Mouse (Mus musculus) left cerebral cortex, postnatal 14 days (tissue): ENCODE results near the gene Rfx1. TPM values are rescaled to one million over a fixed set of nuclear protein-coding genes. Genes with fewer than 3 reads are reported as not detected.

Source experiments
- DNase-seq, 2 experiments: peaks; one replicate each; pipeline ENCODE4 v3.0.0; 2021 to 2022; ENCODE audit warnings: low spot score in 2 of 2, mixed read lengths in 1 of 2
- intact Hi-C: fragments of 180-260 bp; cut with DNase I; formaldehyde crosslinking; loops from one replicate; pipeline ENCODE4 v1.15.1; 2025
- long read RNA-seq, 2 experiments: library from polyadenylated mRNA; stranded (forward); transcript quantifications; one replicate each; pipeline ENCODE4 v2.0.0; 2021
- total RNA-seq, 2 experiments: library from RNA; stranded (reverse); gene quantifications; 2 replicates each; pipeline ENCODE4 v1.2.3; 2021

Gene Rfx1
- 10 to 100 TPM; 18.5 to 21.1 TPM for total RNA-seq
- long read RNA-seq, experiment 1, full-length matches to known transcripts = 2 of 7 reads
- long read RNA-seq, experiment 1, partial matches to known transcripts = 2 of 7 reads
- long read RNA-seq, experiment 1, other reads (novel, unspliced or antisense) = 3 of 7 reads
- long read RNA-seq, experiment 2, full-length matches to known transcripts = 1 of 9 reads
- long read RNA-seq, experiment 2, partial matches to known transcripts = 2 of 9 reads
- long read RNA-seq, experiment 2, other reads (novel, unspliced or antisense) = 6 of 9 reads

DNA sequence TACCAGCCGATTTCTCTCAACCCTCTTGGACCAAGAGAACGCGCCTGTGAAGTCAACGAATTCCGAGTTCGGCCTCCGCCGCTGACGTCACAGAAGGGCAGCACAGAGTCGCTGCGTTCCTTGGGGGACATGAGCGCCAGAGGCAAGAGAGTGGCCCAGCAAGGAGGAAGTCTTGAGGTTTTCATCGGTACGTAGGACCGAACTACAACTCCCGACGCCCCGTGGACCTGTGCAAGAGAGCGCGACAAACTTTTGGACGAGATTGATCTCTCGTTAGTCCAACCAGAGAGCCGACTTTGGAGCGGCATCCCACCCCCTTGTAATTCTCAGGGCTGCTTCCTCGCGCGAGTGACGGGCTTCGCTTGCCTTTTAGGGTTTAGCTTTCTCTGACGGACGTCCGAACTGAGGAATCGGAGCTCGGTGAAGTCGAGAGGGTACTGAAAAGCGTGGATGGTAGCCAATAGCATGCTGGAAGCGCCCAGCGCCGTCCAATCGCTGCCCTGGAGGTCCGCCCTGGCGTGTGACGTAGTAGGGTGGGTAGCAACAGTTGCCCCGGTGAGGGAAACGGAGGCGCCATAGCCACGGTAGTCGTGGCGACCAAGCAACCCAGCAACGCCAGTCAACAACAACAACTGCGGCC lies at the start of gene Rfx1:
Rfx1 (plus strand) TSS at position 544 of the 640 bp plus-strand sequence.
- intact Hi-C loops = no loop called here

GRCm38 (mm10) chr8:84019738-84020137 lies 46.9 kb upstream of the Rfx1 start:
- no peak for DNase-seq
- intact Hi-C loops = loop anchor here (10.0 kb wide), 2 partner anchors 265 to 745 kb away; no protein-coding TSS in a partner anchor

More for the DNA sequence above, at the start of gene Rfx1:
- DNase-seq = peak; percentile 100

- intact Hi-C loops = no loop called here
- no peak for DNase-seq
These were observed 45.5 kb upstream of the Rfx1 start, which contains the start of gene Palm3 for GRCm38 (mm10) chr8:84021096-84021495. Palm3 (plus strand) TSS chr8:84021471.

GRCm38 (mm10) chr8:84021569-84021968 lies 45.1 kb upstream of the Rfx1 start:
- DNase-seq = no peak

GRCm38 (mm10) chr8:84023085-84023484 lies 43.5 kb upstream of the Rfx1 start:
- DNase-seq = no peak
- intact Hi-C loops = no loop called here

More at GRCm38 (mm10) chr8:84021569-84021968, 45.1 kb upstream of the Rfx1 start:
- intact Hi-C loops = no loop called here

- intact Hi-C loops = no loop called here
- no peak for DNase-seq
These were observed 43.0 kb upstream of the Rfx1 start for GRCm38 (mm10) chr8:84023631-84024030.

GRCm38 (mm10) chr8:84024171-84024570 lies 42.5 kb upstream of the Rfx1 start:
- intact Hi-C loops = no loop called here
- peak in 1 of 2 experiments; percentile 33 for DNase-seq

GRCm38 (mm10) chr8:84025863-84026262 lies 40.8 kb upstream of the Rfx1 start:
- intact Hi-C loops = no loop called here
- no peak for DNase-seq

DNA sequence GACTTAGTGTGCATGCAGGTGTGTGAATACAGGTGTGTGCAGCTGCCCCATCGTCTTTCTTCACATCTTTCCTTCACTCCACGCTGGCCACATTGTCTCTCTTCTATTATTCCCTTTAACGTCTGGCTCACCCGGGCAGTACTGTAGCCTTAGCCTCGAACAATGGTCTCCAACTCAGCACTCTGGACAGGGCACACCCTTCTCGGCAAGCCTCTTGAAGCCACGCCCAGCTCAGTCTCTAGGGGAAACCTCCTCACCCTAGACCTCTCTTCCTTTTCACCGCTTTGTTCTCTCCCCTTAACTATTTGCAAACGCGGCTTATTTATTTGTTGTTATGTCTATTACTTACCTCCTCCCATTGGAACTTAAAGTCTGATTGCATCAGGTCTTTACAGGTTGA lies 39.2 kb upstream of the Rfx1 start:
- DNase-seq = no peak
- intact Hi-C loops = no loop called here

DNA sequence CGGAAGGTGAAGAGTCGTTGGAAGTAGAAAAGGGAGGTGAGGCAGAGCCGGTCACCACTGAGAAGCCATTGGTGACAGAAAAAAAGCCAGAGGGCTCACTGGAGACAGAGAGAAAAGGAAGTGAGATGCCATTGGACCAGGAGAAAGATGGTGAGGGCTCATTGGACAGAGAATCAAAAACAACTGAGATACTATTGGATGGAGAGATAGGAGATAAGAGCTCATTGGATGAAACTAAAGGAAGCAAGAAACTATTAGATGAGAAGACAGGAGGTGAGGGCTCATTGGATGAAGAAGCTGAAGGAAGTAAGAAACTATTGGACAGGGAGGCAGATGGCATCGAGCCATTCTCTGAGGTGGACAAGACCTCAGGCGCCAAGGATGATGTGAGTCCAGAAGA lies 37.4 kb upstream of the Rfx1 start:
- DNase-seq = no peak
- intact Hi-C loops = no loop called here

GRCm38 (mm10) chr8:84032777-84033176 lies 33.9 kb upstream of the Rfx1 start:
- intact Hi-C loops = loop anchor here (10.0 kb wide), 1 partner anchor 322 kb away; no protein-coding TSS in a partner anchor
- DNase-seq = no peak

GRCm38 (mm10) chr8:84038015-84038414 lies 28.6 kb upstream of the Rfx1 start:
- intact Hi-C loops = loop anchor here (10.0 kb wide), 1 partner anchor 317 kb away; no protein-coding TSS in a partner anchor
- DNase-seq = no peak

GRCm38 (mm10) chr8:84039050-84039449 lies 27.6 kb upstream of the Rfx1 start:
- peak; percentile 61 to 83 for DNase-seq
- intact Hi-C loops = loop anchor here (10.0 kb wide), 1 partner anchor 316 kb away; no protein-coding TSS in a partner anchor

GRCm38 (mm10) chr8:84042066-84042947 lies 24.3 kb upstream of the Rfx1 start, which contains the start of gene Il27ra:
Il27ra (minus strand) TSS chr8:84042589.
- DNase-seq = peak in 1 of 2 experiments; percentile 36
- intact Hi-C loops = no loop called here

- intact Hi-C loops = no loop called here
- DNase-seq = no peak
These were observed 23.7 kb upstream of the Rfx1 start for GRCm38 (mm10) chr8:84042948-84043342.

DNA sequence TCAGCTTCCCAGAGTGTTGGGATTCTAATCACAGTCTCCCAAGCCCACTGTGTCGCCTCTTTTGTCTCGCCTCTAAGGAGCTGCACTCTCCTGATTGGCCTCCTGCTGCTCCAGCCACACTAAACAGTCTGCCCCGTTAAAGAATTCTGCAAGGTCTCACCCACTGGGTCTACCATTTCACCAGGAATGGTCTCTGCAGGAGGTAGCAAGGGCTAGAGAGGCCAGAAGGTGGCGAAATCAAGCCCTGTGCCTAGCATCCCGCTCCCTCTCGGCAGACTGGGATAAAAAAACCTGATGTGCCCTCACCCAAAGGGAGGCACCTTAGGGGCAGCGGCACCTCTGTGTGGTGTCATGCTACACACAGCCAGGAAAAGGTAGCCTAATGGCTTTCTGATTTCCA lies 22.5 kb upstream of the Rfx1 start:
- no peak for DNase-seq
- intact Hi-C loops = no loop called here

GRCm38 (mm10) chr8:84044900-84045299 lies 21.7 kb upstream of the Rfx1 start, which contains the start of gene Rln3:
Rln3 (minus strand) TSS chr8:84045000.
- intact Hi-C loops = no loop called here
- DNase-seq = no peak

DNA sequence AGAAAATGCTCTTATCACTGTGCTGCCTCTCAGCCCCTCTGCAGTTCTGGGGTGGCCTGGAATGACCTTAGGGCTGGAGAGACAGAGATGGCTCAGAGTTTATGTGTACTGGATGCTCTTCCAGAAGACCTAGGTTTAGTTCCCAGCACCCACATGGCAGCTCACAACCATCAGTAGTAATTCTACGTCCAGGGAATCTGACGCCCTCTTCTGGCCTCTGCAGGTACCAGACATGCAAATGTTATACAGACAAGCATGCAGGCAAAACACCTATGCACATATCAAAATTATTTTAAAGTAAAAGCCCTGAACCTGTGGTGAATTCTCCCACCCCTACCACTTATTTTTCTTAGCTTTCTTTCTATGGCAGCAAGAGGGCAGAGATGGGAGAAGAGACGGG lies 20.1 kb upstream of the Rfx1 start:
- no peak for DNase-seq
- intact Hi-C loops = no loop called here

- intact Hi-C loops = no loop called here
- no peak for DNase-seq
These were observed 18.5 kb upstream of the Rfx1 start for GRCm38 (mm10) chr8:84048171-84048570.

- intact Hi-C loops = no loop called here
- DNase-seq = no peak
These were observed 13.9 kb upstream of the Rfx1 start for GRCm38 (mm10) chr8:84052746-84053145.
